Comparison of ENCODE assay signal across 14 mouse cellular contexts in genomic region chr2:45431366-45431765, GRCm38 (mm10).
A peak's percentile ranks its signal among the peaks of the same experiment; 100 is the strongest.
DNase-seq lines count a peak whose midpoint lies in the region.
"Had no signal": no experiment of that assay in that cellular context is flagged by ENCODE, and none has a peak within 500 bp of the region (broad histone marks: within the 10 kb centered on the region; RNA-seq: fewer than 3 reads in every experiment).

No protein-coding gene starts in this region.

- peak; percentile 24 to 27 for DNase-seq in kidney, adult 8-10 months
- DNase-seq in kidney, adult 18-20 months = no peak
- peak; percentile 7 to 32 for DNase-seq in kidney, postnatal 36 days
- no peak for DNase-seq in kidney, adult 11 months
- no peak for DNase-seq in neural tube, embryonic 10.5 days (ENCODE audit: extremely low spot score, low spot score)
- DNase-seq: adrenal gland, adult 2 months; adrenal gland, postnatal 10 days; adrenal gland, postnatal 25 days; cerebellum, adult 11-12 months; cerebellum, adult 2 months; cerebellum, adult 9-10 months; cerebellum, postnatal 10 days; cerebellum, postnatal 25 days; forebrain, postnatal 0 days had no signal

Comparison
In these comparisons a context has a peak if more than half of its experiments do, and no peak if none do; other contexts are left out.
1. DNase-seq: peak in kidney, adult 8-10 months (2 of 2) and kidney, postnatal 36 days (2 of 2); none in kidney, adult 18-20 months (single experiment), kidney, adult 11 months (single experiment) and neural tube, embryonic 10.5 days (single experiment).